Mouse (Mus musculus) spleen, postnatal 36 days (tissue): ENCODE results near the gene Slc43a3.

Experiments
- DNase-seq, 2 experiments: peaks; one replicate each; pipeline ENCODE4 v3.0.0; 2022; ENCODE audit warnings: low spot score in 2 of 2, mixed read lengths in 1 of 2

The Slc43a3 gene

DNA sequence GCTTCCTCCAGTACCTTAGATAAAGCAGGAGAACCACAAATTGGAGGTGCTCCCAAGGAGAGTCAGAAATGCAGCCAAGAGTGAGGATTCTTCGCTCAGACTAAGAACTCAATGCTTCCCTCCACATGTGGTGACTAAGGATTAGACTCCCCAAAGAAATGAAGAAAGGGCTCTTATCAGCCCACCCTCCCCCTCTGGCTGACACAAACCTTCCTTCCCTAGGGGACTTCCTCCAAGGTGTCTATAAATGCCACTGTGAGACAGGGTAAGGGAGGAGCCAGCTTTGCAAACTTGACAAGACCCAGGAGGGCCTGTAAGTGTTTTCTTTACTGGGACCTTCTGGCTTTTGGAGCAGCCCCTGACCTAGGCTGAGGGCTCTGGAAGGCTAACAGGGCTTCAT lies 43.8 kb downstream of the Slc43a3 start, which contains the start of gene Prg2:
Prg2 (plus strand) TSS at position 274 of the 400 bp plus-strand sequence.
- no peak for DNase-seq

DNA sequence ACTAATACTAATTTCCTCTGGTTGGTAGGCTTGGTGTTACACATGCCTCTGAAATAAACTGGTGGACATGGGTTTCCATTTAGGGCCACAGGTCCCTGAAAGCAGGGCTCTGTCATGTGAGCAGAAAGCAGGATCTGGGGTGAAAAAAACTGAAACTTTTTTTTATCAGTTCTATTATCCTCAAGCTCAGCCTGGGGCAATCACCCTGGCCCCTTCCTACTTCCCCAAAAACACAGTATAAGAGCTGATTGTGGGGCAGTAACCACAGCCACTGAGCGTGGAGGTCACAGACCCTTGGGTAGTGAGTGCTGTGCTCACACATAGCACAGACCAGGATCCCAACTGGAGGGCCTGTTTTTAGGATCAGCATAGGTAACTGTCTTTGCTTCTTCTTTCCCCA lies 51.6 kb downstream of the Slc43a3 start, which contains the start of gene Prg3:
Prg3 (plus strand) TSS at position 286 of the 400 bp plus-strand sequence.
- DNase-seq: peak; percentile 22 to 35

- DNase-seq: no peak
These were observed 60.0 kb downstream of the Slc43a3 start for GRCm38 (mm10) chr2:84996376-84996775.

DNA sequence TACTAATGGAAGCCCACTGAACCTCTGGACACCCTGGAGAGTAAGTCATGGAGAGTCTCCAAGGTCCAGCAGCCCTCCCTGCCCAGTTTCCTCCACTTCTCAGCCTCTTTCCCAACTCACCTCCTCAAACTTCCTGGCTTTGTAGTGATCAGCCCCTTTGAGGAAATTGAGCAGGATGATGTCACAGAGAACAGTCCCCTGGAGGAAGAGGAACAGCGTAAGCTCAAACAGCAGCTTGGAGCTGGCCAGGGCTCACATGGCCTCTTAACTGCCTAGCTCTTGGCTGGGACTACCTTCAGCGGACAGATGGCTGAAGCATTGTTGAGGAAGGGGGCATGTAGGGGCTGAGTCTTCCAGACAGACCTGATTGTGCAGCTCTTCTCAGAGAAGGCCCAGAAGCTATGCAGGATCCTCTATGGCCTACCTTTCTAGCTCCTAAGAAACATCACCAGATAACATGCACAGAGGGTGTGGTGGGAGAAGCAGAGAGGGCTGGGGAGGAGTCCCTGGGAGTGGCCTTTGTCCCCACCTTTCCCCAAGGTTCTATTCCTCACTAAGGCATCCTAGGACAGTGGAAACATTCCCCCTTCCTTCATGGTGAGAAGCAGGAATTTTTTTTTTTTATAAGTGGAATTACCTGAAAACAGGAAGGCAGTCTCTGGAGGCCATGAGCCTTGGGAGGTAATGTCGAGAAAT lies 63.3 kb downstream of the Slc43a3 start:
- no peak for DNase-seq

DNA sequence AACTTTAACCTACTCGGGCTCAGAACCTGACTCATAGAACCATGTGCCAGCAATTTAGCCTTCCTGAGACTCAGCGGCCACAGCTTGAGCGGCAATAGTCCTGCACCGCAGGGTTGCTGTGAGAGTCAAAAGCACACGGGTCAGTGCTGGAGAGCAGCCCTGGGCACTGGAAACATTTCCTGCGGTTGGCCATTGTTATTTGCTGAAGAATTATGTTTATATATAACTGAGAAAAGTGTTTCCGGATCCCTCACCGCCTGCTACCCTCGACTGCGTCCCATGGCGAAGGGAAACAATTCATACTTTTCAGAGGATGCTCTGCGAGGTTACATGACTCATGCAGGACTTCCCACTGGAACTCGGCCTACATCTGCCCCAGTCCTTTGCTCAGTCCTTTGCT lies 65.1 kb downstream of the Slc43a3 start:
- no peak for DNase-seq

DNA sequence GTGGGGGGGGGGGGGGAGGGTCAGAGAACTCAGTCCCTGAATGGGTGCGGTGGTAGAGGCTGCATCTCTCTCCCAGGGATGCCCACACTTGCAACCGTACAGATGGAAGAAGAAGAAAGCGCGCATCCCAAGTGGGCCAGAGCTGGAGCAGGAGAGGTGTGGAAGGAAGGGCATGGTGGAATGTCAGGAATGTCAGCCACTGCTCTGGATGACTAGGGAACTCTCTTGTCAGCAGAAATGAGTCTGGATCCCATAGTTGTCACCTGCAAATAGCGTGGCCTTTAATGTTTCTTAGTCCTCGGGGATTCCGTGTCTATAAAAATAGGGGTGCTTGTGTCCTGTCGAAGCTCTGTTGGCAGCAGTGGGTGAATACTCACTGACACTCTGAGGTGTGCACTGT lies 66.2 kb downstream of the Slc43a3 start:
- no peak for DNase-seq

- no peak for DNase-seq
These were observed 68.0 kb downstream of the Slc43a3 start for GRCm38 (mm10) chr2:85004341-85004740.

GRCm38 (mm10) chr2:85006600-85006999 lies 70.2 kb downstream of the Slc43a3 start:
- no peak for DNase-seq

DNA sequence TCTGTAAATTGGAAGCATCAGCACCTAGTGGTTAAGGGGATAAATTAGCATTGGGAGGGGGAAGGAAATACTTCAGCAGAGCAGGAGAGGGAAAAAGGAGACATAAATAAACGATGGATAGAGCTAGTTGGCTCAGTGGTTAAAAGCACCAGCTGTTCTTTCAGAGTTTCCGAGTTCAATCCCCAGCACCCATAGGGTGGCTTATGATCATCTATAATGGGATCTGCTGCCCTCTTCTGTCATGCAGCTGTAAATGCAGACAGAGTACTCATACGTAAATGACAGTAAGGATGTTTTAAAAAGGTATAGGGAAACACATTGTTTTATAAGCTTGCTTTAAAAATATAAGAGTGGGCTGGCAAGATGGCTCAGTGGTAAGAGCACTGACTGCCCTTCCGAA lies 71.3 kb downstream of the Slc43a3 start:
- DNase-seq: peak; percentile 40 to 56
